Mouse (Mus musculus) limb, embryonic 12.5 days (tissue): ENCODE measurements around the gene Esrp2. TPM values are rescaled to one million over a fixed set of nuclear protein-coding genes. Genes with fewer than 3 reads are reported as not detected.
A peak's percentile ranks its signal among the peaks of the same experiment; 100 is the strongest.

Experiments used
- ATAC-seq: fragments of 200-750 bp; cut with Nextera tagmentation; 2 replicates; pipeline ENCODE4 v1.8.0; 2017; ENCODE audit warnings: low read depth, moderate TSS enrichment; ENCODE audit not compliant: insufficient number of reproducible peaks, insufficient read depth, low FRiP score, low TSS enrichment
- H3K27ac ChIP-seq: fragments of 300-500 bp; sonication (generic); 2 replicates; pipeline ENCODE4 v1.5.1; 2016; ENCODE audit warnings: mild to moderate bottlenecking, moderate library complexity
- H3K27me3 ChIP-seq: fragments of 300-500 bp; sonication (generic); 2 replicates; pipeline ENCODE4 v1.6.1; 2016; ENCODE audit warnings: mild to moderate bottlenecking, moderate library complexity
- H3K36me3 ChIP-seq: fragments of 300-500 bp; sonication (generic); 2 replicates; pipeline ENCODE4 v1.6.1; 2016; ENCODE audit warnings: mild to moderate bottlenecking, moderate library complexity
- H3K4me1 ChIP-seq: fragments of 300-500 bp; sonication (generic); replicated peaks from 2 replicates; pipeline ENCODE4 v1.6.1; 2016
- H3K4me2 ChIP-seq: fragments of 300-500 bp; sonication (generic); 2 replicates; pipeline ENCODE4 v1.6.1; 2016; ENCODE audit warnings: mild to moderate bottlenecking, moderate library complexity
- H3K4me3 ChIP-seq: fragments of 300-500 bp; sonication (generic); replicated peaks from 2 replicates; pipeline ENCODE4 v1.5.1; 2016; ENCODE audit warnings: mild to moderate bottlenecking
- H3K9ac ChIP-seq: fragments of 300-500 bp; sonication (generic); replicated peaks from 2 replicates; pipeline ENCODE4 v1.6.1; 2016; ENCODE audit warnings: mild to moderate bottlenecking, moderate library complexity
- H3K9me3 ChIP-seq: fragments of 300-500 bp; sonication (generic); 2 replicates; pipeline ENCODE4 v1.6.1; 2016; ENCODE audit warnings: mild to moderate bottlenecking, moderate library complexity
- WGBS: fragments of 180-500 bp; shearing (Covaris S2); methylation state at CpG from one replicate; pipeline ENCODE4 v1.1.7; 2016; 5-methylcytosine and 5-hydroxymethylcytosine counted together
- polyA plus RNA-seq: library from polyadenylated mRNA; unstranded; fragments of >200 nt; fragmentation: Nextera tagmentation; extraction: Ambion mirVana; gene quantifications from 2 replicates; pipeline ENCODE4 v1.2.1, GENCODE M21; 2016

The Esrp2 gene
- 7.4 and 8.1 TPM in 2 replicates for polyA plus RNA-seq

- WGBS: 1% methylated on average over 86 of the region's 86 CpGs
- Histone ChIP-seq H3K4me3 (peak within 1 kb of the TSS; percentile 46), H3K27me3 (peaks cover 79% of the 10 kb centered on the region), H3K9ac (peak within 1 kb of the TSS; percentile 56), H3K9me3 (no peaks in the 10 kb centered on the region), H3K36me3 (peaks cover 20% of the 10 kb centered on the region), H3K4me1 (peaks cover 42% of the 10 kb centered on the region), H3K27ac (peak within 1 kb of the TSS; percentile 35; the same call in 1 of the 2 replicates), H3K4me2 (peak within 1 kb of the TSS; percentile 86)
- ATAC-seq: no peak
Observed at GRCm38 (mm10) chr8:106136156-106137130, at the start of gene Esrp2. Gene Esrp2 (minus strand): TSS chr8:106136974.

GRCm38 (mm10) chr8:106186394-106186793 lies 49.6 kb upstream of the Esrp2 start:
- H3K27me3 ChIP-seq: no peaks in the 10 kb centered on the region
- no peak overlapping the region for H3K4me3 ChIP-seq
- ATAC-seq: no peak
- H3K4me2 ChIP-seq: no peak overlapping the region
- 94% methylated on average over 3 of the region's 3 CpGs for WGBS
- peaks cover 73% of the 10 kb centered on the region for H3K36me3 ChIP-seq
- no peak overlapping the region for H3K9ac ChIP-seq
- H3K4me1 ChIP-seq: no peaks in the 10 kb centered on the region
- H3K9me3 ChIP-seq: no peaks in the 10 kb centered on the region
- H3K27ac ChIP-seq: no peak overlapping the region

- WGBS: 75% methylated on average over 8 of the region's 8 CpGs
- H3K27ac ChIP-seq: no peak overlapping the region
Observed at GRCm38 (mm10) chr8:106185628-106186270, 49.0 kb upstream of the Esrp2 start.

GRCm38 (mm10) chr8:106178428-106178827 lies 41.7 kb upstream of the Esrp2 start:
- Histone ChIP-seq H3K4me2 (no peak overlapping the region), H3K27ac (no peak overlapping the region), H3K27me3 (no peaks in the 10 kb centered on the region), H3K9me3 (no peaks in the 10 kb centered on the region), H3K36me3 (peaks cover 23% of the 10 kb centered on the region), H3K9ac (no peak overlapping the region), H3K4me1 (peaks cover 13% of the 10 kb centered on the region), H3K4me3 (no peak overlapping the region)
- ATAC-seq: no peak
- WGBS: 73% methylated on average over 2 of the region's 2 CpGs

More at GRCm38 (mm10) chr8:106185628-106186270, 49.0 kb upstream of the Esrp2 start:
- no peak overlapping the region for H3K4me3 ChIP-seq
- no peak overlapping the region for H3K9ac ChIP-seq
- no peak for ATAC-seq
- H3K27me3 ChIP-seq: no peaks in the 10 kb centered on the region
- H3K4me2 ChIP-seq: no peak overlapping the region
- H3K9me3 ChIP-seq: no peaks in the 10 kb centered on the region
- peaks cover 67% of the 10 kb centered on the region for H3K36me3 ChIP-seq
- H3K4me1 ChIP-seq: no peaks in the 10 kb centered on the region

- Histone ChIP-seq H3K9me3 (no peaks in the 10 kb centered on the region), H3K9ac (no peak overlapping the region), H3K4me3 (no peak overlapping the region), H3K4me1 (peaks cover 13% of the 10 kb centered on the region), H3K36me3 (peaks cover 22% of the 10 kb centered on the region), H3K4me2 (no peak overlapping the region), H3K27ac (no peak overlapping the region), H3K27me3 (no peaks in the 10 kb centered on the region)
- WGBS: 73% methylated on average over 1 of the region's 1 CpGs
- no peak for ATAC-seq
Observed at GRCm38 (mm10) chr8:106177594-106177993, 40.8 kb upstream of the Esrp2 start.

- no peak for ATAC-seq
Observed at GRCm38 (mm10) chr8:106176891-106177290, 40.1 kb upstream of the Esrp2 start.

GRCm38 (mm10) chr8:106173566-106173965 lies 36.8 kb upstream of the Esrp2 start:
- Histone ChIP-seq H3K4me3 (no peak overlapping the region), H3K36me3 (peaks cover 3% of the 10 kb centered on the region; the same call in 1 of the 2 replicates), H3K9me3 (no peaks in the 10 kb centered on the region), H3K27ac (no peak overlapping the region), H3K27me3 (no peaks in the 10 kb centered on the region), H3K4me1 (peaks cover 20% of the 10 kb centered on the region), H3K4me2 (no peak overlapping the region), H3K9ac (no peak overlapping the region)
- WGBS: 96% methylated on average over 3 of the region's 3 CpGs
- no peak for ATAC-seq

More at GRCm38 (mm10) chr8:106176891-106177290, 40.1 kb upstream of the Esrp2 start:
- Histone ChIP-seq H3K9me3 (no peaks in the 10 kb centered on the region), H3K4me1 (peaks cover 13% of the 10 kb centered on the region), H3K27ac (no peak overlapping the region), H3K9ac (no peak overlapping the region), H3K4me2 (no peak overlapping the region), H3K4me3 (no peak overlapping the region), H3K36me3 (peaks cover 15% of the 10 kb centered on the region), H3K27me3 (no peaks in the 10 kb centered on the region)
- 31% methylated on average over 1 of the region's 1 CpGs for WGBS

GRCm38 (mm10) chr8:106169934-106170480 lies 33.2 kb upstream of the Esrp2 start:
- H3K36me3 ChIP-seq: peaks cover 3% of the 10 kb centered on the region; the same call in 1 of the 2 replicates
- H3K9ac ChIP-seq: peak overlapping the region; percentile 85
- WGBS: 43% methylated on average over 6 of the region's 6 CpGs
- peak overlapping the region; percentile 91 for H3K4me2 ChIP-seq
- H3K27me3 ChIP-seq: no peaks in the 10 kb centered on the region
- 0 out of 2 replicates have a peak overlapping the region, but pooled peaks have one; percentile 23 for H3K27ac ChIP-seq
- peaks cover 13% of the 10 kb centered on the region for H3K4me1 ChIP-seq
- no peak for ATAC-seq
- H3K9me3 ChIP-seq: no peaks in the 10 kb centered on the region
- peak overlapping the region; percentile 86 for H3K4me3 ChIP-seq

GRCm38 (mm10) chr8:106169017-106169933 lies 32.5 kb upstream of the Esrp2 start:
- Histone ChIP-seq H3K9ac (peak overlapping the region; percentile 85), H3K9me3 (no peaks in the 10 kb centered on the region), H3K27ac (peak overlapping the region; percentile 90), H3K27me3 (no peaks in the 10 kb centered on the region), H3K4me3 (peak overlapping the region; percentile 86), H3K4me2 (peak overlapping the region; percentile 91), H3K36me3 (peaks cover 8% of the 10 kb centered on the region; the same call in 1 of the 2 replicates), H3K4me1 (peaks cover 13% of the 10 kb centered on the region)
- WGBS: 1% methylated on average over 54 of the region's 54 CpGs
- peak; percentile 60 for ATAC-seq

GRCm38 (mm10) chr8:106168356-106169016 lies 31.7 kb upstream of the Esrp2 start, which contains the start of gene Slc7a6:
Gene Slc7a6 (plus strand): TSS chr8:106168857.
- Histone ChIP-seq H3K4me1 (peaks cover 13% of the 10 kb centered on the region), H3K9me3 (no peaks in the 10 kb centered on the region), H3K9ac (peak within 1 kb of the TSS; percentile 85), H3K4me2 (peak within 1 kb of the TSS; percentile 91), H3K27ac (peak within 1 kb of the TSS; percentile 90), H3K4me3 (peak within 1 kb of the TSS; percentile 86), H3K36me3 (peaks cover 16% of the 10 kb centered on the region), H3K27me3 (no peaks in the 10 kb centered on the region)
- WGBS: under 1% methylated on average over 59 of the region's 59 CpGs
- peak; percentile 71 for ATAC-seq
